Mouse (Mus musculus): Measurements from ENCODE around the gene I0C0044D17Rik. TPM values are rescaled to one million over a fixed set of nuclear protein-coding genes. Genes with fewer than 3 reads are reported as not detected.

I0C0044D17Rik gene
- polyA plus RNA-seq, 1 experiment = not detected

GRCm38 (mm10) chr4:98836519-98836918 lies 12.9 kb upstream of the I0C0044D17Rik start:
- TF ChIP-seq GATA1 (IDR thresholded peaks at IDR 0.05; ENCODE audit: low read length) (no peak), TAL1 (IDR thresholded peaks at IDR 0.05; ENCODE audit: low read length) (no peak)

GRCm38 (mm10) chr4:98834782-98835181 lies 11.1 kb upstream of the I0C0044D17Rik start:
- no peak for TF ChIP-seq TAL1 (IDR thresholded peaks at IDR 0.05; ENCODE audit: low read length)
- no peak for TF ChIP-seq GATA1 (IDR thresholded peaks at IDR 0.05; ENCODE audit: low read length)
- H3K36me3 ChIP-seq (ENCODE audit: control insufficient read depth) = no peaks in the 10 kb centered on the region
- H3K9me3 ChIP-seq (ENCODE audit: control insufficient read depth, low read length) = no peaks in the 10 kb centered on the region
- H3K27me3 ChIP-seq (ENCODE audit: control insufficient read depth) = no peaks in the 10 kb centered on the region
- H3K4me3 ChIP-seq (replicated peaks) = no peak overlapping the region
- H3K4me1 ChIP-seq (ENCODE audit: control insufficient read depth) = no peaks in the 10 kb centered on the region

More at GRCm38 (mm10) chr4:98836519-98836918, 12.9 kb upstream of the I0C0044D17Rik start:
- no peaks in the 10 kb centered on the region for H3K27me3 ChIP-seq (ENCODE audit: control insufficient read depth)
- H3K36me3 ChIP-seq (ENCODE audit: control insufficient read depth) = no peaks in the 10 kb centered on the region
- H3K4me3 ChIP-seq (replicated peaks) = no peak overlapping the region
- H3K9me3 ChIP-seq (ENCODE audit: control insufficient read depth, low read length) = no peaks in the 10 kb centered on the region
- no peaks in the 10 kb centered on the region for H3K4me1 ChIP-seq (ENCODE audit: control insufficient read depth)

- TF ChIP-seq TAL1 (IDR thresholded peaks at IDR 0.05; ENCODE audit: low read length) (no peak), GATA1 (IDR thresholded peaks at IDR 0.05; ENCODE audit: low read length) (no peak)
- H3K4me1 ChIP-seq (ENCODE audit: control insufficient read depth) = no peaks in the 10 kb centered on the region
- H3K4me3 ChIP-seq (replicated peaks) = no peak overlapping the region
- H3K36me3 ChIP-seq (ENCODE audit: control insufficient read depth) = no peaks in the 10 kb centered on the region
- no peaks in the 10 kb centered on the region for H3K27me3 ChIP-seq (ENCODE audit: control insufficient read depth)
- no peaks in the 10 kb centered on the region for H3K9me3 ChIP-seq (ENCODE audit: control insufficient read depth, low read length)
Measured at GRCm38 (mm10) chr4:98831726-98832125, 8.1 kb upstream of the I0C0044D17Rik start.

GRCm38 (mm10) chr4:98826701-98827100 lies 3.1 kb upstream of the I0C0044D17Rik start:
- H3K27me3 ChIP-seq (ENCODE audit: control insufficient read depth) = no peaks in the 10 kb centered on the region
- H3K4me3 ChIP-seq (replicated peaks) = no peak overlapping the region
- H3K9me3 ChIP-seq (ENCODE audit: control insufficient read depth, low read length) = no peaks in the 10 kb centered on the region
- H3K4me1 ChIP-seq (ENCODE audit: control insufficient read depth) = no peaks in the 10 kb centered on the region
- TF ChIP-seq TAL1 (IDR thresholded peaks at IDR 0.05; ENCODE audit: low read length) (no peak), GATA1 (IDR thresholded peaks at IDR 0.05; ENCODE audit: low read length) (no peak)
- no peaks in the 10 kb centered on the region for H3K36me3 ChIP-seq (ENCODE audit: control insufficient read depth)

GRCm38 (mm10) chr4:98823047-98823446 lies 593 bp downstream of the I0C0044D17Rik start:
- Histone ChIP-seq H3K36me3 (ENCODE audit: control insufficient read depth) (no peaks in the 10 kb centered on the region), H3K4me3 (replicated peaks) (no peak overlapping the region), H3K9me3 (ENCODE audit: control insufficient read depth, low read length) (no peaks in the 10 kb centered on the region), H3K4me1 (ENCODE audit: control insufficient read depth) (no peaks in the 10 kb centered on the region), H3K27me3 (ENCODE audit: control insufficient read depth) (peaks cover 7% of the 10 kb centered on the region)
- TF ChIP-seq GATA1 (IDR thresholded peaks at IDR 0.05; ENCODE audit: low read length) = no peak
- no peak for TF ChIP-seq TAL1 (IDR thresholded peaks at IDR 0.05; ENCODE audit: low read length)

GRCm38 (mm10) chr4:98822478-98822877 lies 1.2 kb downstream of the I0C0044D17Rik start:
- H3K4me1 ChIP-seq (ENCODE audit: control insufficient read depth) = no peaks in the 10 kb centered on the region
- no peaks in the 10 kb centered on the region for H3K36me3 ChIP-seq (ENCODE audit: control insufficient read depth)
- peaks cover 13% of the 10 kb centered on the region for H3K27me3 ChIP-seq (ENCODE audit: control insufficient read depth)
- H3K9me3 ChIP-seq (ENCODE audit: control insufficient read depth, low read length) = no peaks in the 10 kb centered on the region
- no peak overlapping the region for H3K4me3 ChIP-seq (replicated peaks)
- TF ChIP-seq TAL1 (IDR thresholded peaks at IDR 0.05; ENCODE audit: low read length) = no peak
- TF ChIP-seq GATA1 (IDR thresholded peaks at IDR 0.05; ENCODE audit: low read length) = no peak

GRCm38 (mm10) chr4:98819216-98819755 lies 4.4 kb downstream of the I0C0044D17Rik start:
- no peaks in the 10 kb centered on the region for H3K9me3 ChIP-seq (ENCODE audit: control insufficient read depth, low read length)
- TF ChIP-seq TAL1 (IDR thresholded peaks at IDR 0.05; ENCODE audit: low read length) = no peak
- H3K4me3 ChIP-seq (replicated peaks) = no peak overlapping the region

GRCm38 (mm10) chr4:98817184-98817911 lies 6.3 kb downstream of the I0C0044D17Rik start, which contains the start of gene Kank4:
Gene Kank4 (minus strand): TSS chr4:98817537.
- TF ChIP-seq GATA1 (IDR thresholded peaks at IDR 0.05; ENCODE audit: low read length) = no peak
- TF ChIP-seq TAL1 (IDR thresholded peaks at IDR 0.05; ENCODE audit: low read length) = no peak
- Histone ChIP-seq H3K4me3 (replicated peaks) (peak within 1 kb of the TSS; percentile 41), H3K27me3 (ENCODE audit: control insufficient read depth) (peaks cover 30% of the 10 kb centered on the region), H3K36me3 (ENCODE audit: control insufficient read depth) (no peaks in the 10 kb centered on the region), H3K9me3 (ENCODE audit: control insufficient read depth, low read length) (no peaks in the 10 kb centered on the region), H3K4me1 (ENCODE audit: control insufficient read depth) (no peaks in the 10 kb centered on the region)

More at GRCm38 (mm10) chr4:98819216-98819755, 4.4 kb downstream of the I0C0044D17Rik start:
- Histone ChIP-seq H3K4me1 (ENCODE audit: control insufficient read depth) (no peaks in the 10 kb centered on the region), H3K36me3 (ENCODE audit: control insufficient read depth) (no peaks in the 10 kb centered on the region), H3K27me3 (ENCODE audit: control insufficient read depth) (peaks cover 30% of the 10 kb centered on the region)

GRCm38 (mm10) chr4:98816807-98817183 lies 6.8 kb downstream of the I0C0044D17Rik start:
- Histone ChIP-seq H3K4me3 (replicated peaks) (peak overlapping the region; percentile 41), H3K36me3 (ENCODE audit: control insufficient read depth) (no peaks in the 10 kb centered on the region), H3K4me1 (ENCODE audit: control insufficient read depth) (no peaks in the 10 kb centered on the region), H3K27me3 (ENCODE audit: control insufficient read depth) (peaks cover 30% of the 10 kb centered on the region), H3K9me3 (ENCODE audit: control insufficient read depth, low read length) (no peaks in the 10 kb centered on the region; the same call in 1 of the 2 replicates)
- TF ChIP-seq TAL1 (IDR thresholded peaks at IDR 0.05; ENCODE audit: low read length) = no peak
- TF ChIP-seq GATA1 (IDR thresholded peaks at IDR 0.05; ENCODE audit: low read length) = no peak

Measured in erythroblast, embryonic 14.5 days (primary cell).